Mouse (Mus musculus): ENCODE measurements around the gene Dlgap4. TPM values are rescaled to one million over a fixed set of nuclear protein-coding genes. Genes with fewer than 3 reads are reported as not detected.
A peak's percentile ranks its signal among the peaks of the same experiment; 100 is the strongest.

Gene Dlgap4
- polyA plus RNA-seq, 1 experiment from 2014 or later, result 244 TPM

DNA sequence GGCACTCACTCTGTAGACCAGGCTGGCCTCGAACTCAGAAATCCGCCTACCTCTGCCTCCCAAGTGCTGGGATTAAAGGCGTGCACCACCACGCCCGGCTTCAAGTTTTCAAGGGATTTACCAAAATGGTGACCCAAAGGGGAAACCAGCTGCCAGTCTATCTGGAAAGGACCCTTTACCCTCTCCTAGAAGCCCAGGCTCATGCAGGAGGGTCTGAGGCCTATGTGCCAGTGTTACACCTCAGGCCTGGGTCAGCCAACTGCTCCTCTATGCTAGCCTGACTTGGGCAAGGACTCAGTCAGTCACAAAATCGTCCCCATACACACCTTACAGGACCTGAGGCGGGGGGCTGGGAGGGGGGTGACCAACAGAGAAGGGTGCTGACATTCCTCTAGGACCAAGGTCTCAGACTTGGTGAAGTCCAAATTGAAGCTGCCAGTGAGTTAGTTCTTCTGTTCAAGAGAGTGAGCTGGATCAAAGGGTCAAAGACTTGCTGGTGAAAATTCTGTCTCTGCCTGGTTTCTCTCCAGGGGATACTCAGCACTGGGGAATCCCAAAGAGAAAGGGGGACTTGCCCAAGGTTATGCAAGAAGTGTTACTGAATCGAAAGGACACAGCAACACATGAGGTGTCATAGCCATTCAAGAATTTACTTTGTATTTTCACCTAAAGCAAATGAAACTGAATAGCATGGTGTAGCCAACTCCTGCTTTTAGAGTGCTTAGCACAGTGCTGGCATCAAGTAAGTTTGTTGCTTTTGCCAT lies 106.2 kb downstream of the Dlgap4 start:
- WGBS, result 87% methylated on average over 8 of the region's 8 CpGs

DNA sequence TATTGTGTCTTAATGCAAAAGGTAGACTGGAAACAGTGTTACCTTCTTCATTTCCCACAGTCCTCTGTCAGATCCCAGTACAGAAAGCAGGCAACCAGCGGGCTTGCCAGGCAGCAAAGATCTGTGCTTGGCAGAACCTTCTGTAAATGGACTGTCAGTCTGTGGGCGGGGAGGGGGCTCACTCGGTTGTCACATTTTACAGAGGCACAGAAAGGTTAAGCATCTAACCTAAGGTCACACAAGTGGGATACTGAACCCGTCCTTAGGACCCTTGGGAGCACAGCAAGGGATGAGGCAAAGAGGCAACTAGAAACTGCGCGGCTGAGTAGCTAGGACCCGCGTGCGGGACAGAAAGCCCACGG lies 106.8 kb downstream of the Dlgap4 start:
- under 1% methylated on average over 10 of the region's 10 CpGs for WGBS
- H3K36me3 ChIP-seq, result no peaks in the 10 kb centered on the region
- H3K9ac ChIP-seq, result peak overlapping the region; percentile 76
- no peaks in the 10 kb centered on the region for H3K9me3 ChIP-seq
- H3K4me1 ChIP-seq (replicated peaks), result peaks cover 65% of the 10 kb centered on the region
- no peak for ATAC-seq (ENCODE audit: low FRiP score, low read depth)
- peak overlapping the region; percentile 78 for H3K4me2 ChIP-seq
- no peaks in the 10 kb centered on the region for H3K27me3 ChIP-seq
- peak overlapping the region; percentile 90 for H3K4me3 ChIP-seq
- peak overlapping the region; percentile 91 for H3K27ac ChIP-seq (replicated peaks)

More for the DNA sequence above, 106.2 kb downstream of the Dlgap4 start:
- Histone ChIP-seq H3K27me3 (no peaks in the 10 kb centered on the region), H3K9ac (peak overlapping the region; percentile 76), H3K4me1 (replicated peaks) (peaks cover 59% of the 10 kb centered on the region), H3K27ac (replicated peaks) (peak overlapping the region; percentile 91), H3K36me3 (no peaks in the 10 kb centered on the region), H3K4me3 (peak overlapping the region; percentile 90), H3K9me3 (no peaks in the 10 kb centered on the region), H3K4me2 (peak overlapping the region; percentile 78)
- no peak for ATAC-seq (ENCODE audit: low FRiP score, low read depth)

DNA sequence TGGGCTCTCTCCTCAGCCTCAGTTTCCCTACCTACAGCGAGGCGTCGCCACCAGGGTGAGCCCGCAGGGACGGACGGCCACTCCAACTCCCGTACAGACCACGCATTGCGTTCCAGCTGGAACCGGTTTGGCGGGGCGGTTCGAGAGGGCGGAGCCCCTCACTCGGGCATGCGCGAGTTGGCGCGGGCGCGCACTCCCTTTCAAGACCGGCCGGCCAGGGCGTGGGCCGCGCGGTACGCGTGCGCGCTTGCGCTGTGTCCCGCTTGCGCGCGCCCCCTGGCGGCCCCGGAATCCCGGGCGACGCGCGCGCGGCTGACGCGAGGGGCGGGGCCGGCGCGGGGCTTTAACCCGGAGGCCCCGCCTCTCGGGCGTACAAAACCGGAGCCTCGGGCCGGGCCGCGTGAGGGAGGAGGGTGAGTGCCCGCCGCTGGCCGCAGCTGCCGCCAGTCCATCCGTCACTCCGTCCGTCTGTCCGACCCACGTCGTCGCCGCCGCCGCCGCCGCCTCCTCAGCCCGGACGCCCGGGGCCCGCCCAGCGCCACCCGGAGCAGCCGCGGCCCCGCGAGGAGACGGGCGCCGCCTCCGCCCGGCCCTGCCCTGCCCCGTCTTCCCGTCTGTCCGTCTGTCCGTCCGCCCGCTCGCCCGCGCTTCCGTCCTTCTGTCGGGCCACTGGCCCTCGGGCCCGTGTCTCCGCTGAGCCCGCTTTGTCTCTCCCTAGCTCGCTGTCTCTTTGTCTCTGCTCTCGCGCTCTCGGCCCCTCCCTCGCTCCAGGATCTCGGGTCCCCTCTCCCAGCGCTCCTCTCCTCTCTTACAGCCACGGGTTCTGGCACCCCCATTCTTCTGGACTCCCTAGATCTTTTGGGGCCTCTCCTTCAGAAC lies 107.4 kb downstream of the Dlgap4 start:
- Histone ChIP-seq H3K9ac (peak overlapping the region; percentile 99), H3K4me3 (peak overlapping the region; percentile 90), H3K27me3 (no peaks in the 10 kb centered on the region), H3K9me3 (no peaks in the 10 kb centered on the region), H3K36me3 (no peaks in the 10 kb centered on the region), H3K27ac (replicated peaks) (peak overlapping the region; percentile 95), H3K4me1 (replicated peaks) (peaks cover 71% of the 10 kb centered on the region), H3K4me2 (peak overlapping the region; percentile 78)
- peak; percentile 89 for ATAC-seq (ENCODE audit: low FRiP score, low read depth)
- under 1% methylated on average over 94 of the region's 114 CpGs for WGBS

DNA sequence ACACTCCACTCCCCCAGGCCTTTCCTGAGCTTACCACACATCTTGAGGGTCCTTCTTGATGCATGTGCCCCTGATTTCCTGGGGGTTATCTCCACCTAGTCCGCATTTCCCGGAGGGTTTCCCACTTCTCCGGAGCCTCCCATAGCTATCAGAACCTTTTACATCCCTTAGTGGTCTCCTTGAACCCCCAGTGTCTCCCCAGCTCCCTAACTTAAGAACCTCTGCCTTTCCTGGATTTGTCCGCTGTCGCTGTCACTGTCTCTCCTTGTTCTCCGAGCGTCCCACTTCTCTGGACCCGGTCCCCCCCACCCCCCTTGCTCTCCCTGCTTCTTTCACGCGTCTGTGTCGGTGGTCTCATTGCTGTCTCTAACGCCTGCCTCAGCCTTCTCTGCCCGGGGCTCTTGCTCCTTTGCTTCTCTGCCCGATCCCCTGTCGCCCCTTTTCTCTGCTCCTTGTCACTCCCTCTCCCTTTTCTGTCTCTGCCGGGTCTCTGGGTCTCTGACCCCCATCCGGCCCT lies 108.1 kb downstream of the Dlgap4 start:
- no peaks in the 10 kb centered on the region for H3K9me3 ChIP-seq
- ATAC-seq (ENCODE audit: low FRiP score, low read depth), result peak; percentile 6; the same call in 1 of the 2 replicates

DNA sequence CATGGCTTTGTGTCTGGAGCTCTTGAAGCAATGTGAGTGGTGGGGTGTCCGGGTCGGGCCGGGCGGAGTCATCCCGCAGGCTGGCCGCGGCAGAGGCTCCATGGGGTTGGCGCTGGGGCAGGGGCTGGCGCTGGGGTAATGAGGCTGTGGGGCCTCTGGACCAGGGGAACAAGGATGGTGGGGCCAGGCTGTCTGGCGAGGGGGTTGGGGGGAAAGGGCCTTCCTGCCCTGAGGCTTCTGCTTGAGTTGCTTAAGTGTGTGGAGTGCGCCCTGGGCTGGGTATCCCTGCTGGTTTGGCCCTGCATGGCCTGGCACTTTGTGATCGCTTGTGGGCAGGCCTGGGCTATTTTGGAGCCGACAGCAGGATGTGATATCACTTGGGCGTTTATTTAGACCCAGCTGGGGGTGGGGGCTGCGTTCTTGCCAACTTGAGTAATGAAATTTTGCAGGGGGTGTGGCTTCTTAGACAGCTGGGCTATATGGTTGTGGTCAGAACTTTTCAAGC lies 108.6 kb downstream of the Dlgap4 start:
- H3K27ac ChIP-seq (replicated peaks), result peak overlapping the region; percentile 95
- WGBS, result under 1% methylated on average over 15 of the region's 15 CpGs
- peaks cover 79% of the 10 kb centered on the region for H3K4me1 ChIP-seq (replicated peaks)
- no peaks in the 10 kb centered on the region for H3K9me3 ChIP-seq
- peak overlapping the region; percentile 99 for H3K9ac ChIP-seq
- H3K27me3 ChIP-seq, result no peaks in the 10 kb centered on the region
- ATAC-seq (ENCODE audit: low FRiP score, low read depth), result peak; percentile 9
- H3K36me3 ChIP-seq, result no peaks in the 10 kb centered on the region
- H3K4me2 ChIP-seq, result peak overlapping the region; percentile 78
- peak overlapping the region; percentile 90 for H3K4me3 ChIP-seq

More for the DNA sequence above, 108.1 kb downstream of the Dlgap4 start:
- Histone ChIP-seq H3K4me2 (peak overlapping the region; percentile 78), H3K27ac (replicated peaks) (peak overlapping the region; percentile 95), H3K36me3 (no peaks in the 10 kb centered on the region), H3K4me3 (peak overlapping the region; percentile 90), H3K9ac (peak overlapping the region; percentile 99), H3K27me3 (no peaks in the 10 kb centered on the region), H3K4me1 (replicated peaks) (peaks cover 77% of the 10 kb centered on the region)
- under 1% methylated on average over 17 of the region's 17 CpGs for WGBS

DNA sequence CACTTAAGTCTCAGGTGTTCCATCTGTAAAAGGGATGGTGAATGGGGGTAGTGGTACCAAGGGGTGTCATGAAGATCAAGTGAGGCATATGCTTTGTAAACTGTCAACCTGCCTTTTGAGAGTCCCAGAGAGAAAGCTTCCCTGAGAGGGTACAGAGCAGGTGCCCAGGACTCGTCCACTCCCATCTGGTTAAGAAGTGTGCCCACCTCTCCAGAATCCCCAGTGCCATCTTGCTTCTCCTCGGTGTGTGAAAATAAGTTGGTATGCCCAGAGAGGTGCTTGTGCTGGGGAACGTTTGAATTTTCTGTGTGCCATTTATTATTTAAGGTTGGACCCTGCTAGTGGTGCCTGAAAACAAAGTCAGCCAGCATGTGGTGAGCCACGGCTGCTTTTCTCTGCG lies 109.2 kb downstream of the Dlgap4 start:
- H3K9ac ChIP-seq, result peak overlapping the region; percentile 99; the same call in 1 of the 2 replicates
- H3K27me3 ChIP-seq, result no peaks in the 10 kb centered on the region
- peaks cover 75% of the 10 kb centered on the region for H3K4me1 ChIP-seq (replicated peaks)
- no peaks in the 10 kb centered on the region for H3K9me3 ChIP-seq
- H3K27ac ChIP-seq (replicated peaks), result no peak overlapping the region
- WGBS, result 25% methylated on average over 5 of the region's 5 CpGs
- ATAC-seq (ENCODE audit: low FRiP score, low read depth), result no peak
- no peaks in the 10 kb centered on the region for H3K36me3 ChIP-seq
- H3K4me2 ChIP-seq, result peak overlapping the region; percentile 78
- H3K4me3 ChIP-seq, result peak overlapping the region; percentile 90

DNA sequence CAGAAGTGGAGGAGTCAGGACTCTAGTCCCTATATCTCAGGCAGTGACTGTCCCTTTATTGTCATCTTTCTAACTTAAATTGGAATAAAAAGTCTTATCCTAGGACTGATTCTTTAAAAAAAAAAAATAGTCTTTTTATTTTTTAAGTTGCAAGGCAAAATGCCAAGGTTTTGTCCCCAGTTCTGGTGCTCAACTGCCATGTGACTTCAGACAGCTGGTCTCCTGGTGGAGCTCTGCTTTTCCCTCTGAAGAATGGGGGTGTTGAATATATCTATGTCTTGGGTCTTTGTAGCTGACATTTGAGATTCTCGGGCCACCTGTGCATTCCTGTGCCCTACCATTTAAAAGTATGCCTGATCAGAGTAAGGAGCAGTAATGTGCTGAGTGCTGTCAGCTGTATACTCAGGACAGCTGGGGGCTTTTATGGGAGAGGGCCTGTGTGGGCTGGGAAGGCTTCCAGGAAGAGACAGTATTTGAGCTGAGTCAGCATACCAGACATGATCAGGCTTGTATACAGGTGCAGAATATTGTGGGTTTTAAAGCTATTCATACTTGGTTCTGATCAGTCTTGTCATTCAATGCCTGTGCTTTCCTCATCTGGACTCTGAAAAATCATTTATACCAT lies 110.5 kb downstream of the Dlgap4 start:
- Histone ChIP-seq H3K4me2 (peak overlapping the region; percentile 78), H3K27ac (replicated peaks) (no peak overlapping the region), H3K36me3 (0 out of 2 replicates have a peak, but pooled peaks cover 4% of the 10 kb centered on the region), H3K4me1 (replicated peaks) (peaks cover 69% of the 10 kb centered on the region), H3K4me3 (peak overlapping the region; percentile 90; the same call in 1 of the 2 replicates), H3K9ac (peak overlapping the region; percentile 30), H3K9me3 (no peaks in the 10 kb centered on the region), H3K27me3 (no peaks in the 10 kb centered on the region)
- WGBS, result 65% methylated on average over 1 of the region's 1 CpGs
- no peak for ATAC-seq (ENCODE audit: low FRiP score, low read depth)

DNA sequence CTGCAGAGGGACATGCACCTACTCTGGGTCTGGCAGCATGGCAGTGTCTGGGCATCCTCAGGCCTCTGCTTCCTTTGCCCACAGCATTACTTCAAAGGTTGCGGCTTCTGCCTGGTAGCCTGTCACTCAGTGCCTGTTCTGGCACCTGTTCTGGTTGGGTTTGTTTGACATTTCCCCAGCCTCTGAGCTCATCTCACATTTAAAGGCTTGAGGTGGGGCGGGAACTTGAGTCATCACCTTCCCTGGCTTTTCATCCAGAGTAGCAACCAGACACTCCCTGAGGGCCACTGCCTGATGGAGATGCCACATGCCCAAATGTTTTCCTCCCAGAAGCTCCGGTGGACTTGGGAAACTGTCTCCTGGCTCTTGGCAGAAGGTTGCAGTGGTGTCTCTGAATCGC lies 111.4 kb downstream of the Dlgap4 start:
- Histone ChIP-seq H3K27ac (replicated peaks) (no peak overlapping the region), H3K4me2 (peak overlapping the region; percentile 23), H3K9ac (no peak overlapping the region), H3K27me3 (no peaks in the 10 kb centered on the region), H3K9me3 (no peaks in the 10 kb centered on the region), H3K4me3 (no peak overlapping the region), H3K4me1 (replicated peaks) (peaks cover 64% of the 10 kb centered on the region), H3K36me3 (0 out of 2 replicates have a peak, but pooled peaks cover 4% of the 10 kb centered on the region)
- 75% methylated on average over 4 of the region's 4 CpGs for WGBS
- no peak for ATAC-seq (ENCODE audit: low FRiP score, low read depth)

DNA sequence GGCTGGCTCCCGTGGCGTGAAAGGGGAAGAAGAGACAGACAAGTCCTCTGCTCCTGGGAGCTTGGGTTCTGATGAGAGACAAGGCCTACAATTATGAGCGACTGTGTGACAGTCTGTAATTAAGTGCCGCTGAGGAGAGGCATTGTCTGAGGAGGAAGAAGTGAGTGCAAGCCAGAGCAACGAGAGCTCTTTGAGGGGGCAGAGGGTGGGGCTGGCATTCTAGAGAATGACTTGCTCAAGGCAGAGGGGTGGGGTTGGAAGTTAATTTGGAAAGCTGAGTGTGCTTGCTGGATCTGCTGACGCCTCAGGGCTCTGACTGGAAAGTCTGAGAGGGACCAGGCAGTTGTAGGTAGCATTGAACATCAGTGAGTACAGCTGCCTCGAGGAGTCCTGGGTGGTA lies 112.8 kb downstream of the Dlgap4 start:
- WGBS, result 13% methylated on average over 7 of the region's 7 CpGs
- Histone ChIP-seq H3K36me3 (0 out of 2 replicates have a peak, but pooled peaks cover 4% of the 10 kb centered on the region), H3K4me3 (no peak overlapping the region), H3K4me2 (peak overlapping the region; percentile 33), H3K9me3 (no peaks in the 10 kb centered on the region), H3K9ac (0 out of 2 replicates have a peak overlapping the region, but pooled peaks have one; percentile 1), H3K4me1 (replicated peaks) (peaks cover 68% of the 10 kb centered on the region), H3K27ac (replicated peaks) (peak overlapping the region; percentile 46; the same call in 1 of the 2 replicates), H3K27me3 (no peaks in the 10 kb centered on the region)
- ATAC-seq (ENCODE audit: low FRiP score, low read depth), result no peak

DNA sequence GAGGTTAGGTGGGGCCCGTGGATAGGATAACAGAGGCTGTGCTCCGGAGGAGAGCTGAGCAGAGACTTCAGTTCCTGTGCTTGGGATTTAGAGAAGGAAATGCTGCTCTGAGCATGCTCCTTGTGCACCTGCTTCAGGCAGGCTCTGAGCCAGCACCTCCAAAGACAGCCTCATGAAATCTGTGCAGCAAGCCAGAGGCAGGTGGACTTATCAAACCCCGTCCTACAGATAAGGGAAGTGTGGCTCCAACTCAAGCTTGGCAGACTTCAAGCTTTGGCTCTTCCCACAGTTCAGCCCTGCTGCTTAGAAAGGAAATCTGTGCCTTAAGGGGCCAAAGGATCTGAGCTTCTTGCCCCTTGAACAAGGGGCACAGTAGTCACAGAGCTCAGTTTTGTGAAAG lies 113.4 kb downstream of the Dlgap4 start:
- Histone ChIP-seq H3K36me3 (0 out of 2 replicates have a peak, but pooled peaks cover 4% of the 10 kb centered on the region), H3K4me2 (peak overlapping the region; percentile 33; the same call in 1 of the 2 replicates), H3K4me3 (no peak overlapping the region), H3K9me3 (no peaks in the 10 kb centered on the region), H3K9ac (no peak overlapping the region), H3K27me3 (no peaks in the 10 kb centered on the region), H3K27ac (replicated peaks) (peak overlapping the region; percentile 46; the same call in 1 of the 2 replicates), H3K4me1 (replicated peaks) (peaks cover 72% of the 10 kb centered on the region)
- WGBS, result 38% methylated on average over 3 of the region's 3 CpGs
- no peak for ATAC-seq (ENCODE audit: low FRiP score, low read depth)
